Mouse (Mus musculus) spleen, adult 2 months (tissue): ENCODE measurements around the gene Tenm4.

ENCODE experiments used
- CTCF ChIP-seq: fragments of 200-500 bp; IDR thresholded peaks from 2 replicates; pipeline ENCODE4 v1.5.1; 2011; ENCODE audit warnings: mild to moderate bottlenecking, inconsistent platforms; ENCODE audit not compliant: insufficient read depth, insufficient read length, insufficient replicate concordance; ENCODE audit errors: extremely low read depth
- POLR2A ChIP-seq: fragments of 200-500 bp; IDR thresholded peaks from 2 replicates; pipeline ENCODE4 v1.6.1; 2011; ENCODE audit warnings: low read depth, low read length, inconsistent platforms

GRCm38 (mm10) chr7:96680405-96680804 is 509.4 kb downstream of the Tenm4 start:
- TF ChIP-seq CTCF (no peak), POLR2A (no peak)
